Mouse (Mus musculus): ENCODE measurements at regions not wholly inside any gene's neighbourhood (a gene's known extent, or its start where the extent isn't known, plus 50 kb on each side); places are given as distances from the start of the nearest gene placed in this dataset.

DNA sequence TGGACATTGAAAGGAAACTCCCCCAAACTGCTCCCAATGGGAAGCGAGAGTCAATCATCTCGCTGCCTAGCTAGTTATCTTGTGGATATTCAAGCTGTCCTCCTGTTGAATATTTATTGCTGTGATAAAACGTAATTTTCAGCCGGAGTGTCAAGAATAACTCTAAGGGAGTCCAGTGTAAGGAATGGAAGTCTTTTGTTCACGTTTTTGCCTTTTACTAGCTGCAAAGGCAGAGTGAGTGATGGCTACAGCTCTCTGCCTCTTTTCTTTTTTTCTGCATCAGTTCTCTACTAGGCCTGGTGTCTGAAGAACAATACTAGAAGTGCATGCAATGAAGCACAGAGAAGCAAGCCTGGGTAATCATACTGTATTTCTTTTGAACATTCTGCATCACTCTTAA is 679.7 kb downstream of the Trib2 start:
- in situ Hi-C loops (cut with MboI, MseI) = no loop called here

DNA sequence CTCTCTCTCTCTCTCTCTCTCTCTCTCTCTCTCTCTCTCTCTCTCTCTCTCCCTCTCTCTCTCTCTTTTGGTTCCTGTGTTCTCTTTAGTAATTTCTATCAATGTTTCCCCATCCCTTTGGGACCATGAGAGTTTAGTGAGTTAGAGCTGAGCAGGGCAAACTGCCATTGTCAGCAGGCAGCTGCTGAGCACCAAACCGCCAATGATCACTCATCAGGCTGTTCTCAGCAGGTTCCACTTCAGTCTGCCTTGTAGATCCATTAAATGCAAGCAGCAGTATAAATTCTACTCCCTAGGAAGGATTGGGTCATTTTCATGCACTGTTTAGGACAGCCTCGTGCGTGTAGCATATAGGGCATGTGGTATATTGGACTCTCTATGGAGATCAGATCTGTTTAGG is 692.5 kb downstream of the Trib2 start:
- in situ Hi-C loops (cut with MboI, MseI) = no loop called here

DNA sequence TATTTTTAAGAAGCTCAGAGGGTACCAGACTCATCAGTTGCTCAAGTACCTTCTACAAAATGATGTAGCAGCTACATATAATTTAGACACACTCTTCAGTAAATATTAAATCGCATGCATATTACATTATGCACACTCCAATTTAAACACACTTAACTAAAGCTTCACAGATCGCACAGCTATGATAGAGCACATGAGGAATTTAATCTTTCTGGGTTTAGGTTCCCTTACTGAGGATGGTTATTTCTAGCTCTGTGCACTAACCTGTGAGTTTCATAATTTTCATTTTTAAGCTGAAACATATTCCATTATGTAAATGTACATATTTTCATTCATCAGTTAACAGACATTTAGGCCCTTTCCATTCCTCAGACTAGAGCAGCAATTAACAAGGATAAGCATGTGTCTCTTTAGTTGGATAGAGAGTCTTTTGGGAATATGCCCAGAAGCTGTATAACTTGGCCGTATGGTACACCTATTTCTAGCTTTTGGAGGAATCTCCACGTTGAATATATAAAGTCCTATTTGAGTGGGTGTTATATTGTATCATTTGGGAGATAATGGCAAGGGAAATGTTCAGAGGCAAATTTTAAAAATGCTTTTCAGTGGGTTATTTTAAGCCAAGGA is 694.0 kb downstream of the Trib2 start:
- in situ Hi-C loops (cut with MboI, MseI) = no loop called here

DNA sequence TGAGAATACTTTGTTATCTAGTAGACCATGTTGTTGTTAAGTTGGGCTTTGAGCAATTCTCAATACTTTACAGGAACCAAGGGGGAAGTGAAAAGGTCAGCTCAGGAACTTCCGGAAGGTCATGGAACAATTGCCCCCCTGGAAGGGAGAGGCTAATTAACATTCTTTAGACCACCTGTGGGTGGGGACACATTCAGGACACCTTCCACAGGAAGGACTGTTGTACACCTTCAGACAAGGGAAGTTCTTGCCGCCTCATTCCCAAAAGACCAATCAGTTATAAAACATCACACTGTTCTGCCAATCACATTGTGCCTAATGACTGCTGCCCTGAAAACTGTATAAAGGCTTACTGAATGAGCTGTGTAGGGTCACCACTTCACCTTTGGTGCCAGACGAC is 701.2 kb downstream of the Trib2 start:
- in situ Hi-C loops (cut with MboI, MseI) = no loop called here

DNA sequence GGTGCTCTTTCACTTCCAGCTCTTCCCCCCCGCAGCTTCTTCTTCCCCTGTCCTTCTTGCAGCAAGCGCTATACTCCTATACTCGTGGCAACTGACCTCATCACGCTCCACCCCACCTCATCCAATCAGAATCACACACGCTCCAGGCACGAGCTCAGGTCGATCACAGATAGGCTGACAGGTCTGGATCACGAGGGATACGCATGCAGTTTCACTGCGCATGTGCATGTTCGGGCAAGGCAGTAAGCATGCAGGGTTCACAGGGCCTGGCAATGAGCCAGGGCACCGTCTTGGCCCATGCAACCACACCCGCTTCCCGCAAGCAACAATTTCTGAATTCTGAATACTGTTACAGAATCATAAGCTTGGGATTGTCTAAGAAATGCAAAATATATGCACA is 701.9 kb downstream of the Trib2 start:
- in situ Hi-C loops (cut with MboI, MseI) = no loop called here

DNA sequence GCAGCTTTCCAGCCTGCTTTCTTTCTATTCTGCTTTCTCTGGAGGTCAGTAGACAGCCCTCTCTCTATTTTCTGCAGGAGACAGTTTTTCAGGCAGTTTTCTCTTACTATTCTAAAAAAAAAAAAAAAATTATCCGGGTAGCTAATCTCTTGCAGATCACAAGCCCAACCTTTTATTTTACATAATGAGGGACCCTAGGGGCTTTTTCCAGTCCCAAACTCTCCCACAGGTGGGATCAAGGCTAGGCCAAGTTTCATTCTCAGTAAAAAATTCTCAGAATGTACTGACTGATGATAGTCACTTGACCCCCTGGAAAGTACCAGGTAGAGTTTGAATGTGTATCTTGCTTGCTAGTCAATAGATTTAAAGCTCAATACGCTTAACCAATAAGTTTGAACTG is 705.7 kb downstream of the Trib2 start:
- in situ Hi-C loops (cut with MboI, MseI) = no loop called here

DNA sequence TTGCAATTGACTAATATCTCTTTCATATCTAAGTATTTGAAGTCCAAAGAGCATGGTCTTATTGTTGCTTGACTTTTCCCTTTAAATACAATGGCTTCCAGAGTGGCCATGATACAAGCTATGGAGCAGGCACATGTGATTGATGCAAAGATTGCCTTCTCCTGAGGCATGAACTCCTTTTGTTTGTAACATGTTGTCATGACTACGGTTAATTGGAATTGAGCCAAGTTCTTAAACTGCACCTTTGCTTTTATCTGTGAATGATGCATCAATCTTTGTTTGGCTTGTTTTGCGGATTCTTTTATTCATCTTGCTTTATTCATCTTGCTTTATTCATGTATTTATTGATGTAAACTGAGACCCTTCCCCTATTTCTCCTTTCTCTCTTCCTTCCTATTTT is 711.8 kb downstream of the Trib2 start:
- in situ Hi-C loops (cut with MboI, MseI) = no loop called here

DNA sequence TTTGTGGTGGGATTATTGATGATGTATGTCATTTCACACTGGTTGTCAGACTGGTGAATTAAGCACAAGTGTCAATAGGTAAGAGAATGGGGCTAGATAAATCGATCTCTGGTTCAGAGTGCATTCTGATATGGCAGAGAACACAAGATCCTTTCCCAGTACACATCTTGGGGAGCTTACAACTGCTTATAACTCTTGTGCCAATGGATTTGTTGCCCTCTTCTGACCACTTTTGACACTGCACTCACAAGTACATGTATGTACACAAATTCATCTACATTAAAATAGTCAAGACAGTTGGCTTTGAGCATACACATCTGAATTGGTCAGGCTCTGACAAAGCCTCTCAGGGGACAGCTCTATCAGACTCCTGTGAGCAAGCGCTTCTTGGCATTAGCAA is 738.1 kb downstream of the Trib2 start:
- in situ Hi-C loops (cut with MboI, MseI) = no loop called here

DNA sequence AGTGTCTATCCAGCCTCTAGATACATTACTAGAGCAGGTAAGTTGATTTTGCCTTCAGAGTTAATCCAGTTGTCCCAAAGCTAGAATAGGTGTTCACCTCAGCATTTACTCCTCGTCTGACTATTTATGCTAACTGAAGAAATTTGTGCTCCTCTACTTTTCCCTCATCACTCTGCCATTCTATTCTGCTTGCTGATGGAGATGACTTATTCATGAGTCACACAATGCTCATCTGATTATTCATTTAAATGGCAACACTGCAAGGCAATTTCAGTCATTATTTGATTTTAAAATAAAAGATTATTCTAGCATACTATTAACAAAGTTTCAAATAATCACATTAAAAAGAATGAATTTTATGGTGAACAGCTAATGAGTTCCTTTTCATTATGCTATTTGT is 752.4 kb downstream of the Trib2 start:
- in situ Hi-C loops (cut with MboI, MseI) = no loop called here

DNA sequence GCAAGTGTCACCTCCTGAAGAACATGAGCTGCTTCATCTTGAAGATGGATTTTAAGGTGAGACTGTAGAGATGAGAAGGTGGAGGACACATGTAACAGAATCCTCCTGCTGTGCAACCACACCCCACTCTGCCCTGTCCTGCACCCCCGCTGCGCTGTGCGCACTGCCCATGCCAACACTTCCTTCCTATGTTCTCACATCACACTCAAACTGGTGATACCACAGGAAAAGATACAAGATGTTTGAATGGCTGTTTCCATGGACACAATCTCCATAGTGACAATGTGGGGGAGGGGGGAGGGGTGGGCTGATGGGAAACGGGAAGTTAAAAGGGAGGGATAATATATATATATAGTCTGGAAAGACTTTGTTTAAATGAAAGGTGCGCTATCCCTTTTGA is 765.3 kb downstream of the Trib2 start:
- in situ Hi-C loops (cut with MboI, MseI) = no loop called here

DNA sequence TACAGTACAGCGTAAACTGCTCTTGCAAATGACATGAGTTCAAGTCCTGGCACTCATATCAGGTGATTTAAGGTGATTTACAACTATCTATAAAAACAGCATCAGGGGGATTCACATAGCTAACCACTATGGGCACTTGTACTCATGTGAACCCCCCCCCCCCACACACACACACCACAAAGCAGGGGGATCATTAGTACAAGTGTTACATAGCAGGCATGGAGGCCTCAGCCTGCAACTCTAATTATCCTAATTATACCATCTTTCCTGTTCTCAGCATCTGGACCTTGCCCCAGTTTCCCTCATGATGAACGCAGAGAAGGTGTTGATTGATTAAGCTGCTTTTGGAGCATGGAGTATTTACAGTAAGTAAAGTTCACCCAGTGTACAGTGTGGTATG is 773.5 kb downstream of the Trib2 start:
- in situ Hi-C loops (cut with MboI, MseI) = no loop called here

DNA sequence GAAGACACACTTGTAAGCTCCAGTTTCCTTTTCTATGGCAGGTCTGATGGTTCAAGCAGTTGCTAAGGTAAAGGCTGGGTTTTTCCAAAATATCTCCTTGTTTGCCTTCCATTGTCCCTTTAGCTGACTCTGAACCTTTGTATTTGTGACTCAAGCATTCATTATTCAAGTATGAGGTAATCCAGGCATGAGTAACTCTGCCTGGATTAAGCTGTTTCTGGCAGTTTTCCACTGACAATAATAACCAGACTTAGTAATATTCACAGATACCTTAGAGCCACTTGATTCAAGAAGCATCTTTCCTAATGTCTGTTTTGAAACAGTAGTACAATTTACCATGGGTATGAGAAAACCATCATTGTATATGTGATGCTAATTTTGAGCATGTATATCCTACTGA is 805.6 kb downstream of the Trib2 start:
- in situ Hi-C loops (cut with MboI, MseI) = no loop called here

DNA sequence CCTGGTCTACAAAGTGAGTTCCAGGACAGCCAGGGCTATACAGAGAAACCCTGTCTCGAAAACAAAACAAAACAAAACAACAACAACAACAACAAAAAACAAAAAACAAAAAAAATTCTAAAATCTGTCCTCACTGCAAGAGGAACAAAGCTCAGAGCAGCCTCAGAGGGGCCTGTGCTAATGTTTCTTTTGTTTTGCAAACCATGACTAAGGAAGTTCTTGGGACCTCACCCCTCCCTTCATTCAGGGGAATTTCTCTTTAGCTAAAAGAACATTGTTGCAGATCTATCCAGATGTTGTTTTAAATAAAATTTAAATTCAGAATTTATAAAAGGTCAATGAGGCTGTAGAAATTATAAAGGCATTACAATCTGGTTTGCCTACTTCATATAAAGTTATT is 814.3 kb downstream of the Trib2 start:
- in situ Hi-C loops (cut with MboI, MseI) = loop anchor here in 1 of 2 experiments (10.0 kb wide), 1 partner anchor 568 kb away; no protein-coding TSS in a partner anchor
